Mouse (Mus musculus) hindbrain, embryonic 10.5 days (tissue): ENCODE results near the gene Zfp300. TPM values are rescaled to one million over a fixed set of nuclear protein-coding genes. Genes with fewer than 3 reads are reported as not detected.
A peak's percentile ranks its signal among the peaks of the same experiment; 100 is the strongest.

ENCODE experiments used
- DNase-seq: peaks from one replicate; pipeline ENCODE4 v3.0.0-alpha.2; 2017; ENCODE audit warnings: low spot score
- H3K27ac ChIP-seq: fragments of 300-500 bp; sonication (generic); 2 replicates; pipeline ENCODE4 v1.5.1; 2016; ENCODE audit warnings: mild to moderate bottlenecking, moderate library complexity
- H3K27me3 ChIP-seq: fragments of 300-500 bp; sonication (generic); 2 replicates; pipeline ENCODE4 v1.6.1; 2016; ENCODE audit warnings: mild to moderate bottlenecking; ENCODE audit not compliant: poor library complexity, insufficient read depth, severe bottlenecking
- H3K36me3 ChIP-seq: fragments of 300-500 bp; sonication (generic); 2 replicates; pipeline ENCODE4 v1.6.1; 2016; ENCODE audit warnings: mild to moderate bottlenecking, moderate library complexity
- H3K4me1 ChIP-seq: fragments of 300-500 bp; sonication (generic); replicated peaks from 2 replicates; pipeline ENCODE4 v1.6.1; 2016; ENCODE audit warnings: mild to moderate bottlenecking
- H3K4me3 ChIP-seq: fragments of 300-500 bp; sonication (generic); 2 replicates; pipeline ENCODE4 v1.5.1; 2016; ENCODE audit warnings: mild to moderate bottlenecking, moderate library complexity
- H3K9me3 ChIP-seq: fragments of 300-500 bp; sonication (generic); 2 replicates; pipeline ENCODE4 v1.6.1; 2016; ENCODE audit warnings: mild to moderate bottlenecking, moderate library complexity
- WGBS: fragments of 180-500 bp; shearing (Covaris S2); methylation state at CpG from one replicate; pipeline ENCODE4 v1.1.7; 2016; 5-methylcytosine and 5-hydroxymethylcytosine counted together
- polyA plus RNA-seq: library from polyadenylated mRNA; unstranded; fragments of >200 nt; fragmentation: Nextera tagmentation; extraction: Ambion mirVana; gene quantifications from 2 replicates; pipeline ENCODE4 v1.2.1, GENCODE M21; 2016

The Zfp300 gene
- 1.9 and 2.2 TPM in 2 replicates for polyA plus RNA-seq

GRCm38 (mm10) chrX:21088983-21089866, at the start of gene Zfp300:
Gene Zfp300, minus strand, starts transcription at chrX:21089527.
- peak; percentile 62 for DNase-seq
- H3K27me3 ChIP-seq = no peaks in the 10 kb centered on the region
- no peaks in the 10 kb centered on the region for H3K9me3 ChIP-seq
- peak within 1 kb of the TSS; percentile 53 for H3K4me3 ChIP-seq
- peak within 1 kb of the TSS; percentile 82 for H3K27ac ChIP-seq
- no peaks in the 10 kb centered on the region for H3K4me1 ChIP-seq
- 20% methylated on average over 27 of the region's 27 CpGs for WGBS
- no peaks in the 10 kb centered on the region for H3K36me3 ChIP-seq

- no peak within 1 kb of the TSS for H3K27ac ChIP-seq
- H3K36me3 ChIP-seq = no peaks in the 10 kb centered on the region
- H3K9me3 ChIP-seq = no peaks in the 10 kb centered on the region
- 85% methylated on average over 4 of the region's 4 CpGs for WGBS
- no peaks in the 10 kb centered on the region for H3K4me1 ChIP-seq
- H3K4me3 ChIP-seq = no peak within 1 kb of the TSS
- no peaks in the 10 kb centered on the region for H3K27me3 ChIP-seq
- no peak for DNase-seq
Measured at GRCm38 (mm10) chrX:21115520-21115919, 26.2 kb upstream of the Zfp300 start, which contains the start of gene Ssxa1. Gene Ssxa1, plus strand, starts transcription at chrX:21115820.

GRCm38 (mm10) chrX:21089867-21090239, 526 bp upstream of the Zfp300 start:
- Histone ChIP-seq H3K4me3 (peak overlapping the region; percentile 53), H3K27ac (peak overlapping the region; percentile 82), H3K9me3 (no peaks in the 10 kb centered on the region), H3K36me3 (no peaks in the 10 kb centered on the region), H3K4me1 (no peaks in the 10 kb centered on the region), H3K27me3 (no peaks in the 10 kb centered on the region)
- WGBS = 53% methylated on average over 7 of the region's 7 CpGs
- peak; percentile 5 for DNase-seq

GRCm38 (mm10) chrX:21088645-21088982, 713 bp downstream of the Zfp300 start:
- Histone ChIP-seq H3K4me1 (no peaks in the 10 kb centered on the region), H3K4me3 (peak overlapping the region; percentile 53), H3K36me3 (peaks cover 3% of the 10 kb centered on the region; the same call in 1 of the 2 replicates), H3K27ac (peak overlapping the region; percentile 77), H3K9me3 (no peaks in the 10 kb centered on the region), H3K27me3 (no peaks in the 10 kb centered on the region)
- no peak for DNase-seq
- WGBS = 42% methylated on average over 6 of the region's 6 CpGs

- Histone ChIP-seq H3K27ac (no peak within 1 kb of the TSS), H3K4me1 (no peaks in the 10 kb centered on the region), H3K36me3 (no peaks in the 10 kb centered on the region), H3K4me3 (no peak within 1 kb of the TSS), H3K9me3 (0 out of 2 replicates have a peak, but pooled peaks cover 2% of the 10 kb centered on the region), H3K27me3 (no peaks in the 10 kb centered on the region)
- no peak for DNase-seq
Measured at GRCm38 (mm10) chrX:21068106-21068505, 21.2 kb downstream of the Zfp300 start, which contains the start of gene Spaca5. Gene Spaca5, plus strand, starts transcription at chrX:21068406.

- H3K9me3 ChIP-seq = no peaks in the 10 kb centered on the region
- H3K27ac ChIP-seq = peak overlapping the region; percentile 81
- no peaks in the 10 kb centered on the region for H3K36me3 ChIP-seq
- no peak for DNase-seq
- H3K4me1 ChIP-seq = no peaks in the 10 kb centered on the region
- 75% methylated on average over 3 of the region's 3 CpGs for WGBS
- peak overlapping the region; percentile 56; the same call in 1 of the 2 replicates for H3K4me3 ChIP-seq
- no peaks in the 10 kb centered on the region for H3K27me3 ChIP-seq
Measured at GRCm38 (mm10) chrX:21062544-21062890, 26.8 kb downstream of the Zfp300 start.

- WGBS = 17% methylated on average over 25 of the region's 25 CpGs
- Histone ChIP-seq H3K9me3 (no peaks in the 10 kb centered on the region), H3K27me3 (no peaks in the 10 kb centered on the region), H3K4me3 (peak within 1 kb of the TSS; percentile 56), H3K27ac (peak within 1 kb of the TSS; percentile 81), H3K36me3 (no peaks in the 10 kb centered on the region), H3K4me1 (no peaks in the 10 kb centered on the region)
- DNase-seq = peak; percentile 73
Measured at GRCm38 (mm10) chrX:21061866-21062543, 27.3 kb downstream of the Zfp300 start, which contains the start of gene Zfp182. Gene Zfp182, minus strand, starts transcription at chrX:21062316.

- Histone ChIP-seq H3K4me1 (no peaks in the 10 kb centered on the region), H3K4me3 (peak overlapping the region; percentile 56), H3K9me3 (no peaks in the 10 kb centered on the region), H3K27ac (peak overlapping the region; percentile 81), H3K36me3 (no peaks in the 10 kb centered on the region), H3K27me3 (no peaks in the 10 kb centered on the region)
- no peak for DNase-seq
- 30% methylated on average over 9 of the region's 9 CpGs for WGBS
Measured at GRCm38 (mm10) chrX:21061460-21061859, 27.9 kb downstream of the Zfp300 start.

Other genes with a start within 250 kb of the Zfp300 start
- 10.3 and 10.6 TPM in 2 replicates for gene Timp1, start 219.4 kb downstream of the Zfp300 start, polyA plus RNA-seq
- gene Syn1, start 168.5 kb downstream of the Zfp300 start, polyA plus RNA-seq = 5.1 and 11.8 TPM in 2 replicates
- 2.8 and 3.2 TPM in 2 replicates for gene Cfp, start 158.0 kb downstream of the Zfp300 start, polyA plus RNA-seq
- 11.1 and 12.4 TPM in 2 replicates for gene Elk1, start 138.9 kb downstream of the Zfp300 start, polyA plus RNA-seq
- gene Uxt, start 127.5 kb downstream of the Zfp300 start, polyA plus RNA-seq = 68.3 and 76.3 TPM in 2 replicates
- gene Zfp182, start 27.2 kb downstream of the Zfp300 start, polyA plus RNA-seq = 4.1 and 6.0 TPM in 2 replicates
- not detected in 2 replicates for gene Spaca5, start 21.1 kb downstream of the Zfp300 start, polyA plus RNA-seq
- gene Ssxa1, start 26.3 kb upstream of the Zfp300 start, polyA plus RNA-seq = not detected in 2 replicates
- not detected in 2 replicates for gene Gm21876, start 86.1 kb upstream of the Zfp300 start, polyA plus RNA-seq